Mouse (Mus musculus): ENCODE measurements at regions not wholly inside any gene's neighbourhood (a gene's known extent, or its start where the extent isn't known, plus 50 kb on each side); places are given as distances from the start of the nearest gene placed in this dataset.

DNA sequence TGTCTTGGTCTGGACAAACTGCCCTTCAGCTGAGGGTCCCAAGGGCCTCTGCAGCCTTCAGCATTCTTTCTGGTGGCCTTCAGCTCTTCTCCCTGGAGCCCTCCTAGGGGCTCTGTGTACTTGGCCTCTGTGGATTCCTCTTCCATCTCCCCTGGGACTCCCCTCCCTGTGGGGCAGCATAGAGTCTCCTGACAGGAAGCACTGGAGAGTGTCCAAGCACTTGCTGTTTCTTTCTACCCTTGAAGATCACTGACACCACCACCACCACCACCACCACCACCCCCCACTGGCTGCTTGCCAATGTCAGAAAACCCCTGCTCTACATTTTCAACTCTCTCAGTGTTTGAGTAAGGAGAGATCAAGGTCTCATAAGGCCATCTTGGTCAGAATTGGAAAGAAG, 206.3 kb downstream of the Irs2 start:
- no peak overlapping the region for H3K4me3 ChIP-seq (replicated peaks)
- H3K9me3 ChIP-seq (ENCODE audit: control insufficient read depth, low read length) = no peaks in the 10 kb centered on the region; the same call in 1 of the 2 replicates
- no peaks in the 10 kb centered on the region for H3K36me3 ChIP-seq (ENCODE audit: control insufficient read depth)
- TF ChIP-seq GATA1 (IDR thresholded peaks at IDR 0.05; ENCODE audit: low read length) = no peak
- TF ChIP-seq TAL1 (IDR thresholded peaks at IDR 0.05; ENCODE audit: low read length) = no peak
- H3K4me1 ChIP-seq (ENCODE audit: control insufficient read depth) = no peaks in the 10 kb centered on the region
- peaks cover 3% of the 10 kb centered on the region for H3K27me3 ChIP-seq (ENCODE audit: control insufficient read depth)

DNA sequence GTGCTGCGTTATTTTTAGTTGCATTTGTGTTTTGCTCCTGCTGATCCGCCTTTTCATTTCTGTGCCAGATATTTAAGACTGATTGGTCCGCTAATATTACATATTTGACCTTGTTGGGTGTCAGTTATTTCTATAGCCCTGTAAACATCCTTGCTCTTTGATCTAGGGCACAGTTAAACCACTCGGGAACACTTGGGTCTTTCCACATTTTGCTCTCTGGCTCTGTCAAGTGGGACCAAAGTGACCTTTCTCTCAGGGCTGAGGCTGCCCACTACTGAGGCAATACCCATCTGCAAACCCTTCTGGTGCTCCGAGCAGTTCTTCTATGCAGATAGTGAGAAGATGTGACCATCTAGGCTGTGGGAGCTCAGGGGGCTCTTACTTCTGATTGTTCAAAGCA, 206.7 kb downstream of the Irs2 start:
- no peaks in the 10 kb centered on the region for H3K36me3 ChIP-seq (ENCODE audit: control insufficient read depth)
- H3K27me3 ChIP-seq (ENCODE audit: control insufficient read depth) = peaks cover 3% of the 10 kb centered on the region
- H3K4me3 ChIP-seq (replicated peaks) = no peak overlapping the region
- H3K9me3 ChIP-seq (ENCODE audit: control insufficient read depth, low read length) = no peaks in the 10 kb centered on the region; the same call in 1 of the 2 replicates
- TF ChIP-seq TAL1 (IDR thresholded peaks at IDR 0.05; ENCODE audit: low read length) (no peak), GATA1 (IDR thresholded peaks at IDR 0.05; ENCODE audit: low read length) (no peak)
- H3K4me1 ChIP-seq (ENCODE audit: control insufficient read depth) = no peaks in the 10 kb centered on the region

GRCm38 (mm10) chr8:10798444-10798843, 209.8 kb downstream of the Irs2 start:
- no peak for TF ChIP-seq GATA1 (IDR thresholded peaks at IDR 0.05; ENCODE audit: low read length)
- TF ChIP-seq TAL1 (IDR thresholded peaks at IDR 0.05; ENCODE audit: low read length) = no peak

DNA sequence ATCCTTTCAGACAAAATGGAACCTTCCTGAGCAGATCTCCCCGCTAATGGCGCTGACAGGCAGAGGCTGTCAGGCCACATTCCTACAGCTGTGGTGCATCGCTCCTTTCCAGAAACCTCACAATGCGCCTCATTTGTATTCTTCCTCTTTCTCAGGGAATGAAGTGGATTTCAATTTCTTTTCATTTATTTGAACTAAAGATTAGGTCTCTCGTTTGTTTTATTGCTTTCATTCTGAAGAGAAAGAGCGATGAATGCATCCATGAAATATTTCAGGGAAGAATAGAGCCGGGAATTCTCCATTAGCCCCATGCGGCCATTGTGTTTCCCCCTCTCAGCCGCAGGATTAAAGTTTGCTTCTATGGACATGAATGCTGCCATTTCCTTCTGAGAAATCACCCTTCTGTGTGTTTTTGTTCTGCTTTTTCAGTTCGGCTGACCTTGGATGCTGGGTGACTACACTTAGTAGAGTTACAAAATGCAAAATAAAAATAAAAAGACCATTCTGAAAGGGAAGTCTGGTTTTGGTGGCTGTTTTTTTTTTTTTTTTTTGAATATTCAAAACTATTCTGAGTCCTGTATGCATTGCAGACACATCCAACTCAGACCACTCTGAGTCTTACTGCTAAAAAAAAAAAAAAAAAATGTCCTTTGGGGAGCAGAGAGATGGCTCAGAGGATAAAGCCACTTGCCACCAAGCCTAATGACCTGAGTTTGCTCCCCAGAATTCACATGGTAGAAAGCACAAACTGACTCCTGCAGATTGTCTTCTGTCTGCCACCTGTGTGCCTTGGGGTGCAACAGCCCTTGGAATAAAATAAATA, 213.7 kb downstream of the Irs2 start:
- Histone ChIP-seq H3K9me3 (ENCODE audit: control insufficient read depth, low read length) (no peaks in the 10 kb centered on the region; the same call in 1 of the 2 replicates), H3K36me3 (ENCODE audit: control insufficient read depth) (no peaks in the 10 kb centered on the region), H3K27me3 (ENCODE audit: control insufficient read depth) (no peaks in the 10 kb centered on the region), H3K4me1 (ENCODE audit: control insufficient read depth) (no peaks in the 10 kb centered on the region), H3K4me3 (replicated peaks) (no peak overlapping the region)
- no peak for TF ChIP-seq GATA1 (IDR thresholded peaks at IDR 0.05; ENCODE audit: low read length)
- TF ChIP-seq TAL1 (IDR thresholded peaks at IDR 0.05; ENCODE audit: low read length) = no peak

More at GRCm38 (mm10) chr8:10798444-10798843, 209.8 kb downstream of the Irs2 start:
- no peaks in the 10 kb centered on the region for H3K36me3 ChIP-seq (ENCODE audit: control insufficient read depth)
- H3K4me1 ChIP-seq (ENCODE audit: control insufficient read depth) = no peaks in the 10 kb centered on the region
- no peaks in the 10 kb centered on the region for H3K9me3 ChIP-seq (ENCODE audit: control insufficient read depth, low read length)
- H3K4me3 ChIP-seq (replicated peaks) = no peak overlapping the region
- H3K27me3 ChIP-seq (ENCODE audit: control insufficient read depth) = no peaks in the 10 kb centered on the region

DNA sequence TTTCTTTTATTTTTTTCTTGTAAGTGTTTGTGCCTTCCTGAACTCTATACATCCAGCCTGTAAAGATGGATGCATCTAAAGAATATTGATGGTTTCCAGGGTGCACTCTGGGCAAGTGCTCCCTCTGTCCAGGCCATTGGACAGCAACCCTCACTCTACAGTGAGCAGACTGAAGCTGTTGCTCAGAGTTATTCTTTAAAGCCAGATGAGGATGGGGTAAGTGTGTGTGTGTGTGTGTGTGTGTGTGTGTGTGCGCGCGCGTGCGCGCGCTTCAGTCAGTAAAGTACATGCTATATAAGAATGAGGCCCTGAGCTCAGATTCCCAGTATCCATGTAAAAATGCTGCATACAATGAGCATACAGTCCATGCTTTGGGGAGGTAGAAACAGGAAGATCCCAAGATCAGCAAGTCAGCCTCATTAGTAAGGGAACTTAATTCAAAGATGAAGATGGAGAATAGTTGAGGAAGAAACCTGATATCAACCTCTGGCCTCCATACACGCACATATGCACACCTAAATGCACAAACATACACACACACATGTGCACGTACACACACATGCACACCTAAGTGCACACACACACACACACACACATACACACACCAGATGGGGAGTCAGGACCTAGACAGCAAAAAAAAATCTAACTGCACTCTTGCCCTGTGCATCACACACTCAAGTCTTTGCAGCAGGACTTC, 214.4 kb downstream of the Irs2 start:
- TF ChIP-seq TAL1 (IDR thresholded peaks at IDR 0.05; ENCODE audit: low read length) (no peak), GATA1 (IDR thresholded peaks at IDR 0.05; ENCODE audit: low read length) (no peak)
- Histone ChIP-seq H3K4me3 (replicated peaks) (no peak overlapping the region), H3K4me1 (ENCODE audit: control insufficient read depth) (no peaks in the 10 kb centered on the region), H3K36me3 (ENCODE audit: control insufficient read depth) (no peaks in the 10 kb centered on the region), H3K27me3 (ENCODE audit: control insufficient read depth) (no peaks in the 10 kb centered on the region), H3K9me3 (ENCODE audit: control insufficient read depth, low read length) (no peaks in the 10 kb centered on the region; the same call in 1 of the 2 replicates)

DNA sequence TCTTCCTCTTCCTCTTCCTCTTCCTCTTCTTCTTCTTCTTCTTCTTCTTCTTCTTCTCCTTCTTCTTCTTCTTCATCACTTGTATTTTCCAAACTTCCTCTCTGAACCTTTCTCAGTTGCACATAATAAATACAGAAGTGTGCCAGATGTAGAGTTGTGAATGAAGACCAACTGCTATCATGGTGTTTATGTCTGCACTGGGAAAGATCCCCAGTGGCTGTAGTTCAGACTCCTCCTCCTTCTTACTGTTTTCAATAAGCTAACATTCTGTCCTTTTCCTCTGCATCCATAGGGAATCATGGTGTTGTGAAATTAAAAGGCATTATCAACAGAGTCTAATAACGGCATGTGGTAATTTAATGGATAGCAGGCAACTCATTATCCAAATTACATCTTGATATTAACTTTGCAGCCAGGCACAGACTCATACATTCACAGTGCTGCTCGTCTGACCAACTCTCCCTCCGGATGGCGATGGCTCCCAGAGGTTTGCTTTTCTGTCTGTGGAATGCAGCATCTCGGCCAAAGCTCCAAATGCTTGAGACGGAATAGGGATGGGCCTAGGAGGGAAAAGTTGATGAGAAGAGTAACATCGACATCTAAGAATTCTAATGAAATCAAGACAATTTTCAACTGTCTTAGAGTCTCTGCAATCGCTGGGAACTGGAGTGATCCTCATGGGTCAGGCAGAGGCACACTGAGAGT, 219.6 kb downstream of the Irs2 start:
- Histone ChIP-seq H3K27me3 (ENCODE audit: control insufficient read depth) (no peaks in the 10 kb centered on the region), H3K9me3 (ENCODE audit: control insufficient read depth, low read length) (no peaks in the 10 kb centered on the region; the same call in 1 of the 2 replicates), H3K4me3 (replicated peaks) (no peak overlapping the region), H3K36me3 (ENCODE audit: control insufficient read depth) (no peaks in the 10 kb centered on the region), H3K4me1 (ENCODE audit: control insufficient read depth) (no peaks in the 10 kb centered on the region)
- no peak for TF ChIP-seq GATA1 (IDR thresholded peaks at IDR 0.05; ENCODE audit: low read length)
- no peak for TF ChIP-seq TAL1 (IDR thresholded peaks at IDR 0.05; ENCODE audit: low read length)

- H3K27me3 ChIP-seq (ENCODE audit: control insufficient read depth) = no peaks in the 10 kb centered on the region
- H3K4me3 ChIP-seq (replicated peaks) = no peak overlapping the region
- no peaks in the 10 kb centered on the region for H3K4me1 ChIP-seq (ENCODE audit: control insufficient read depth)
- TF ChIP-seq GATA1 (IDR thresholded peaks at IDR 0.05; ENCODE audit: low read length) = no peak
- no peak for TF ChIP-seq TAL1 (IDR thresholded peaks at IDR 0.05; ENCODE audit: low read length)
- no peaks in the 10 kb centered on the region for H3K36me3 ChIP-seq (ENCODE audit: control insufficient read depth)
- no peaks in the 10 kb centered on the region for H3K9me3 ChIP-seq (ENCODE audit: control insufficient read depth, low read length)
Observed at GRCm38 (mm10) chr8:10785801-10786200, 222.5 kb downstream of the Irs2 start.

DNA sequence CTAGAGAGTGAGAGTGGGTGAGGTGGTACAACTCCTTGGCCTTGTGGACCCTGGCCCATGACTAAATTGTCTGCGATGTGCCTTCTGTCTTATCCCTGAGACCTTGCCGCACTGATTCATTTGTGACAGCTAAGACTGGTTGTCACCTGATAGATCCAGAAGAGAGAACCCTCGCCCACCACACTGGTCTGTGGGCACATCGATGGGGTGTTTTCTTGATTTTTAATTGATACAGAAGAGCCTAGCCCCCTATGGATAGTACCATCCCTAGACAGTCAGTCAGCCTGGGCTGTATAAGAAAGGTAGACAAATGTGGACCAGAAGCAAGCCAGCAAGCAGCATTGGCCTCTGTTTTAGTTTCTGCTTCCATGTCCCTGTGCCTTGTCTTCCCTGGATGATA, 222.9 kb downstream of the Irs2 start:
- no peaks in the 10 kb centered on the region for H3K4me1 ChIP-seq (ENCODE audit: control insufficient read depth)
- H3K36me3 ChIP-seq (ENCODE audit: control insufficient read depth) = no peaks in the 10 kb centered on the region
- TF ChIP-seq GATA1 (IDR thresholded peaks at IDR 0.05; ENCODE audit: low read length) = no peak
- no peak for TF ChIP-seq TAL1 (IDR thresholded peaks at IDR 0.05; ENCODE audit: low read length)
- no peaks in the 10 kb centered on the region for H3K9me3 ChIP-seq (ENCODE audit: control insufficient read depth, low read length)
- H3K4me3 ChIP-seq (replicated peaks) = no peak overlapping the region
- no peaks in the 10 kb centered on the region for H3K27me3 ChIP-seq (ENCODE audit: control insufficient read depth)

DNA sequence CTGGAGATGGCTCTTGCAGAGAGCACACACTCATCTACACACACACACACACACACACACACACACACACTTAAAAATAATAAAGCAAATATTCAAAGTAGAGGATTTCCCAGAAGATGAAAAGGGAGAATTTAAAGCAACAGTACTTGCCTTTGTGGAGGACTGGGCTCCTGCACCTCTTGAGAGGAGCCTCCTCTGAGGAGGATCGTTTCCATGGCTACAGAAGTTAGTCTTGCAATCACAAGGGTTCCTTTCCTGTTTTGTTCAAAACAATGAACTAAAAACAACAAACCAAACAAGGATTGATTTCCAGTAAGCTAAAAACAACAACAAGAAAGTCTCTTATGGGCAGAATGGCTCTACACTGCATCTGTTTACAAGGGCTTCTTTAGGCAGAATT, 223.8 kb downstream of the Irs2 start:
- Histone ChIP-seq H3K27me3 (ENCODE audit: control insufficient read depth) (no peaks in the 10 kb centered on the region), H3K9me3 (ENCODE audit: control insufficient read depth, low read length) (no peaks in the 10 kb centered on the region), H3K4me1 (ENCODE audit: control insufficient read depth) (no peaks in the 10 kb centered on the region), H3K36me3 (ENCODE audit: control insufficient read depth) (no peaks in the 10 kb centered on the region), H3K4me3 (replicated peaks) (no peak overlapping the region)
- TF ChIP-seq GATA1 (IDR thresholded peaks at IDR 0.05; ENCODE audit: low read length) = no peak
- no peak for TF ChIP-seq TAL1 (IDR thresholded peaks at IDR 0.05; ENCODE audit: low read length)
